Mouse (Mus musculus) spleen, postnatal 0 days (tissue): ENCODE data around the gene Olfr168. TPM values are rescaled to one million over a fixed set of nuclear protein-coding genes. Genes with fewer than 3 reads are reported as not detected.

ENCODE experiments used
- polyA plus RNA-seq: library from polyadenylated mRNA; unstranded; fragments of >200 nt; fragmentation: Nextera tagmentation; extraction: Ambion mirVana; gene quantifications from 2 replicates; pipeline ENCODE4 v1.2.1, GENCODE M21; 2015

The Olfr168 gene
- polyA plus RNA-seq: not detected in 2 replicates

DNA sequence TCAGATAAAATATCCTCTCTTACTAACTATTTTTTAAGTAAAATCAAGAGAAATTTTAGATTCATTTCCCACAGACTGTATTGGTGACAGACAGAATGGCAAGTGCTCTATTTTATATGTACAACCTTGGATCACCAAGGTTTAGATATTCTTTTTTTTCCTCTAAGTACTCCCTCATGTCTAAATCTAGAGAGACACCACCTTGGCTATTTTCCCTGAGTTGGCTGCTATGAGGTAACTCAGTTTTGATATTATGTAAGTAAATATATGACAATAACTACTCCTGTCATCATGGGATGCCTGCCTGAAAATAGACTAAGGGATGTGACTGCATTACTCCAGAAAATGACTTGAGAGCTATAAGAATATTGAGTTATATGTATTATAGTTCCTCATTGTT, at the start of gene Olfr168:
Gene Olfr168, minus strand, starts transcription at position 101 of the 400 bp plus-strand sequence.

DNA sequence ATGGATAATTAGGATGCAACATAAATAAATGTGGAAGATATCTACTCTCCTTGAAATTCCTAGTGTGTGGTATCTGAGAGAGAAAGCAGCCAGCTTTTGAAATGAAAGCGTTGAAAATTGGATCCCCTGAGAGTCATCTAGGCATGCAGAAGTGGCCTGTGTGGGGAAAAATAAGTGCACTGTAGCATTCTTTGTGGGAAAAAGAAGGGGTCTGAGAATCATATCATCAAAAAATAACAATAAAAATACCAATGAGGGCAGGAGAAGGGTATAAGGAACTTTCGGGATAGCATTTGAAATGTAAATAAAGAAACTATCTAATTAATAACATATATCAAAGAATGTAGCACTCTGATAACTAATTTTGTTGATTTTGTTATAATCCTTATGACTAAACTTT, 36.4 kb upstream of the Olfr168 start, which contains the start of gene Olfr169:
Gene Olfr169, minus strand, starts transcription at position 101 of the 400 bp plus-strand sequence.

DNA sequence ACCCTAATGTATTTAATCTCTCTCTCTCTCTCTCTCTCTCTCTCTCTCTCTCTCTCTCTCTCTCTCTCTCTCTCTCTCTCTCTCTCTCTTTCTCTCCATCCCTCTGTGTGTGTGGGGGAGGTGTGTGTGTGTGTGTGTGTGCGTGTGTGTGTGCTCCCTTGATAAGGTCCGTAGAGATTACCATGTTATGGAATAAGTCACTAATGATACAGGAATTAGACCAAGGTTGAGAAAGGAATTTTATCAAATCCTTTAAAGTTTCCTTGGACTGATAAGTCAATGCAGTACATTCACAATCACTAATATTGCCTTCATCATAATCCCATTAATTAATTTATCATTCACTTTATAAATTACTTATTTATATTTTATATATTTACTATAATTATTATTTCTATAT, 13.2 kb downstream of the Olfr168 start, which contains the start of gene Olfr167:
Gene Olfr167, minus strand, starts transcription at position 101 of the 400 bp plus-strand sequence.

DNA sequence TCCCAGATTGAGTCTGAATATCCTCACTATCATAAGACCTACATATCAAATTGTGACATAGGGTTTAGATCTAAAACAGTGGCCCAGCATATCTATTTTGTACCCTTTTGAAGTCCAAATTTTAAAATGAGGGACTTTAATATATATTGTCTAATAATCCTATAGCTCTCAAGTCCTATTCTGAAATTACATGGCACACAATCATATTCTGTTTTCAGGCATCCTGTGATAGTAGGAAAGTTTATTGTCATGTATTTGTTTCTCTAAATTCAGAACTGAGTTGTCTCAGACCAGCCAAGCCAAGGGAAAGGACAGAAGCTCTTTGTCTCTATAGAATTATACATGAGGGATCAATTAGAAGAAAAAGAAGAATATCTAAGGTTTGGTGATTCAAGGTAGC, 52.0 kb downstream of the Olfr168 start, which contains the start of gene Olfr166:
Gene Olfr166, plus strand, starts transcription at position 301 of the 400 bp plus-strand sequence.

Other genes starting within 250 kb of the Olfr168 start
- 0.17 and 0.27 TPM in 2 replicates for gene Olfr164, start 221.5 kb downstream of the Olfr168 start, polyA plus RNA-seq
- gene Olfr165, start 112.4 kb downstream of the Olfr168 start, polyA plus RNA-seq: not detected in 2 replicates
- not detected in 2 replicates for gene Olfr166, start 51.9 kb downstream of the Olfr168 start, polyA plus RNA-seq
- gene Olfr167, start 13.3 kb downstream of the Olfr168 start, polyA plus RNA-seq: not detected in 2 replicates
- gene Olfr169, start 36.3 kb upstream of the Olfr168 start, polyA plus RNA-seq: not detected in 2 replicates
- gene Olfr170, start 76.3 kb upstream of the Olfr168 start, polyA plus RNA-seq: not detected in 2 replicates
- not detected in 2 replicates for gene Olfr171, start 94.4 kb upstream of the Olfr168 start, polyA plus RNA-seq
- gene Lamp3, start 170.8 kb upstream of the Olfr168 start, polyA plus RNA-seq: 0.04 TPM in 1 of 2 replicates, not detected in the other
- 2.7 and 3.6 TPM in 2 replicates for gene B3gnt5, start 224.7 kb upstream of the Olfr168 start, polyA plus RNA-seq